ENCODE assay signal across 7 mouse cellular contexts in the genomic region with DNA sequence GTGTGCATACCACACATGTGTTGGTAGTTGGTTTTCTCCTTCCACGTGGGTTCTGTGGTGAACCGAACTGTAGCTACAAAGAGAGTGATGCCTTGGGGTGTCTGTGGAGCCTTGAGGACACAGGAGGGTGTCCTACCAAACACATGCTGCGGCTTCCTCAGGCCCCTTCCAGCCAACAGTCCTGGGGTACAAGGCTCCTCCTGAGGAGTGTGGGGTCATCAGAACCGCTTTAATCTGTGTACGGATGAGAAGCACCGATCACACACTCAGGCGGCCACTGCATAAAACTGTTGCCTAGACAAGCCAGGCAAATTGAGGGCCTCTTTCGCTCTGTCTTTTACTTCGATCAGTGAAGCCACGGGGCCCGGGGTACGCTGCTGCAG. TPM values are rescaled to one million over a fixed set of nuclear protein-coding genes. Genes with fewer than 3 reads are reported as not detected.
DNase-seq lines count a peak whose midpoint lies in the region; ATAC-seq and TF ChIP-seq lines count a peak whose summit lies in the region.

No protein-coding gene starts in this region.

- H3K27me3 ChIP-seq in forebrain, embryonic 10.5 days (ENCODE audit: poor library complexity, severe bottlenecking): no peaks in the 10 kb centered on the region
- H3K27me3 ChIP-seq in hindbrain, embryonic 15.5 days: no peaks in the 10 kb centered on the region
- no peaks in the 10 kb centered on the region for H3K27me3 ChIP-seq in limb, embryonic 11.5 days (ENCODE audit: control insufficient read depth, insufficient read depth, low read length)
- no peaks in the 10 kb centered on the region for H3K27me3 ChIP-seq in midbrain, embryonic 14.5 days (ENCODE audit: control insufficient read depth, insufficient read depth, low read length)
- H3K27me3 ChIP-seq in testis, adult 2 months (ENCODE audit: control insufficient read depth, insufficient read depth, low read length): no peaks in the 10 kb centered on the region

- peak; percentile 8; the same call in 1 of the 2 replicates for ATAC-seq in hindbrain, embryonic 15.5 days (ENCODE audit: low FRiP score, low read depth)
- ATAC-seq in limb, embryonic 11.5 days (ENCODE audit: insufficient number of reproducible peaks, low FRiP score, low TSS enrichment, low read depth): peak; percentile 5; the same call in 1 of the 2 replicates
- no peak for ATAC-seq in midbrain, embryonic 14.5 days (ENCODE audit: low FRiP score, low TSS enrichment)

- H3K9ac ChIP-seq in ES-E14 (ENCODE audit: insufficient read depth, low read depth, low read length, poor library complexity, severe bottlenecking): peak overlapping the region; percentile 84
- peak overlapping the region; percentile 58 for H3K9ac ChIP-seq in hindbrain, embryonic 15.5 days
- H3K9ac ChIP-seq in limb, embryonic 11.5 days (ENCODE audit: low read length): peak overlapping the region; percentile 62
- H3K9ac ChIP-seq in midbrain, embryonic 14.5 days (replicated peaks; ENCODE audit: low read length): peak overlapping the region; percentile 57

- no peak for DNase-seq in ES-E14 (ENCODE audit: low read depth, low spot score)
- DNase-seq in forebrain, embryonic 10.5 days (ENCODE audit: extremely low spot score, low spot score): peak; percentile 47
- peak; percentile 59 for DNase-seq in limb, embryonic 11.5 days (ENCODE audit: low spot score)
- DNase-seq in midbrain, embryonic 14.5 days: peak; percentile 59

- 3% methylated on average over 12 of the region's 12 CpGs for WGBS in bone marrow, adult 2 months
- 31% methylated on average over 12 of the region's 12 CpGs for WGBS in forebrain, embryonic 10.5 days
- 10% methylated on average over 12 of the region's 12 CpGs for WGBS in hindbrain, embryonic 15.5 days
- 24% methylated on average over 12 of the region's 12 CpGs for WGBS in limb, embryonic 11.5 days
- WGBS in midbrain, embryonic 14.5 days: 16% methylated on average over 12 of the region's 12 CpGs

- peak overlapping the region; percentile 86 for H3K4me2 ChIP-seq in hindbrain, embryonic 15.5 days
- peak overlapping the region; percentile 54 for H3K4me2 ChIP-seq in limb, embryonic 11.5 days (ENCODE audit: low read depth, severe bottlenecking)
- H3K4me2 ChIP-seq in midbrain, embryonic 14.5 days (ENCODE audit: low read length): peak overlapping the region; percentile 67

- H3K4me1 ChIP-seq in ES-E14 (ENCODE audit: control insufficient read depth in 2 of 2, insufficient read depth in 2 of 2, low read length in 2 of 2, poor library complexity in 1 of 2): peaks cover 0 to 4% of the 10 kb centered on the region in 2 experiments; a peak in 2 of 4 replicates
- peaks cover 4% of the 10 kb centered on the region; the same call in 1 of the 2 replicates for H3K4me1 ChIP-seq in bone marrow, adult 2 months (ENCODE audit: control insufficient read depth, insufficient read depth, low read length)
- peaks cover 35% of the 10 kb centered on the region for H3K4me1 ChIP-seq in forebrain, embryonic 10.5 days
- H3K4me1 ChIP-seq in hindbrain, embryonic 15.5 days (replicated peaks): peaks cover 35% of the 10 kb centered on the region
- H3K4me1 ChIP-seq in limb, embryonic 11.5 days (ENCODE audit: control insufficient read depth, insufficient read depth, low read length): peaks cover 9% of the 10 kb centered on the region
- peaks cover 33% of the 10 kb centered on the region for H3K4me1 ChIP-seq in midbrain, embryonic 14.5 days (ENCODE audit: control insufficient read depth, insufficient read depth, low read length)
- H3K4me1 ChIP-seq in testis, adult 2 months (ENCODE audit: control insufficient read depth, insufficient read depth, low read length): peaks cover 15% of the 10 kb centered on the region

- peak overlapping the region; percentile 28; the same call in 1 of the 2 replicates for H3K27ac ChIP-seq in ES-E14 (ENCODE audit: insufficient read depth, low read depth, low read length, poor library complexity, severe bottlenecking)
- H3K27ac ChIP-seq in bone marrow, adult 2 months (ENCODE audit: control insufficient read depth, insufficient read depth, low read depth, low read length, poor library complexity): peak overlapping the region; percentile 92
- H3K27ac ChIP-seq in forebrain, embryonic 10.5 days: peak overlapping the region; percentile 97
- H3K27ac ChIP-seq in hindbrain, embryonic 15.5 days (replicated peaks): peak overlapping the region; percentile 99
- H3K27ac ChIP-seq in limb, embryonic 11.5 days (replicated peaks; ENCODE audit: low read depth, low read length): peak overlapping the region; percentile 76
- peak overlapping the region; percentile 97 for H3K27ac ChIP-seq in midbrain, embryonic 14.5 days (replicated peaks; ENCODE audit: low read depth, low read length)
- peak overlapping the region; percentile 92 for H3K27ac ChIP-seq in testis, adult 2 months (ENCODE audit: control insufficient read depth, insufficient read depth, low read depth, low read length)

- no peaks in the 10 kb centered on the region for H3K9me3 ChIP-seq in ES-E14 (ENCODE audit: control insufficient read depth, insufficient read depth, low read depth, low read length)
- H3K9me3 ChIP-seq in forebrain, embryonic 10.5 days: no peaks in the 10 kb centered on the region
- no peaks in the 10 kb centered on the region for H3K9me3 ChIP-seq in hindbrain, embryonic 15.5 days
- no peaks in the 10 kb centered on the region for H3K9me3 ChIP-seq in limb, embryonic 11.5 days (ENCODE audit: control insufficient read depth, low read length)
- H3K9me3 ChIP-seq in midbrain, embryonic 14.5 days (ENCODE audit: control insufficient read depth, low read length): no peaks in the 10 kb centered on the region

- TF ChIP-seq CTCF in bone marrow, adult 2 months (IDR thresholded peaks at IDR 0.05; ENCODE audit: control insufficient read depth, insufficient read depth, low read length): no peak
- TF ChIP-seq CTCF in testis, adult 2 months (IDR thresholded peaks at IDR 0.05; ENCODE audit: control insufficient read depth, insufficient read depth, insufficient replicate concordance, low read depth, low read length): 0 out of 2 replicates have a peak, but pooled peaks have one; percentile 1

- no peaks in the 10 kb centered on the region for H3K36me3 ChIP-seq in ES-E14 (ENCODE audit: control insufficient read depth, insufficient read depth, low read length, poor library complexity, severe bottlenecking)
- peaks cover 9% of the 10 kb centered on the region for H3K36me3 ChIP-seq in forebrain, embryonic 10.5 days (replicated peaks)
- no peaks in the 10 kb centered on the region for H3K36me3 ChIP-seq in hindbrain, embryonic 15.5 days
- no peaks in the 10 kb centered on the region for H3K36me3 ChIP-seq in limb, embryonic 11.5 days (ENCODE audit: control insufficient read depth, insufficient read depth, low read length)
- H3K36me3 ChIP-seq in midbrain, embryonic 14.5 days (ENCODE audit: control insufficient read depth, insufficient read depth, low read length): no peaks in the 10 kb centered on the region
- no peaks in the 10 kb centered on the region for H3K36me3 ChIP-seq in testis, adult 2 months (ENCODE audit: control insufficient read depth, insufficient read depth, low read length)

- TF ChIP-seq POLR2A in bone marrow, adult 2 months (IDR thresholded peaks at IDR 0.05; ENCODE audit: borderline replicate concordance, control insufficient read depth, low read depth, low read length): no peak
- no peak for TF ChIP-seq POLR2A in testis, adult 2 months (IDR thresholded peaks at IDR 0.05; ENCODE audit: control insufficient read depth, low read depth, low read length)

- in situ Hi-C loops in ES-E14 (cut with MboI; ENCODE audit: low sequenced_read_pairs in 2 of 2, unreplicated experiment in 2 of 2): no loop called here

- peak overlapping the region; percentile 57 to 67 for H3K4me3 ChIP-seq in ES-E14 (ENCODE audit: insufficient read depth in 1 of 2, low read depth in 1 of 2, low read length in 2 of 2, poor library complexity in 1 of 2, severe bottlenecking in 1 of 2)
- H3K4me3 ChIP-seq in bone marrow, adult 2 months (replicated peaks; ENCODE audit: control insufficient read depth, low read depth, low read length): peak overlapping the region; percentile 81
- H3K4me3 ChIP-seq in forebrain, embryonic 10.5 days: peak overlapping the region; percentile 81
- H3K4me3 ChIP-seq in hindbrain, embryonic 15.5 days: peak overlapping the region; percentile 77
- H3K4me3 ChIP-seq in limb, embryonic 11.5 days (ENCODE audit: low read depth, low read length): peak overlapping the region; percentile 31
- H3K4me3 ChIP-seq in midbrain, embryonic 14.5 days (replicated peaks; ENCODE audit: low read depth, low read length): peak overlapping the region; percentile 33
- H3K4me3 ChIP-seq in testis, adult 2 months (ENCODE audit: control insufficient read depth, low read depth, low read length): peak overlapping the region; percentile 91

RNA-seq across cellular contexts. Expression of a gene that starts 0.9 kb away (rescaled TPM):
- total RNA-seq in ES-E14 (2012; rRNA removed): 16.3 and 20.8 TPM in 2 replicates
- 8.2 and 19.3 TPM in 2 replicates for polyA plus RNA-seq in bone marrow, adult 2 months (2011; ENCODE audit: insufficient read depth, insufficient read length, low replicate concordance, missing spikeins)
- 18.3 and 19.1 TPM in 2 replicates for polyA plus RNA-seq in forebrain, embryonic 10.5 days (2016; fragmentation: Nextera tagmentation; extraction: Ambion mirVana)
- polyA plus RNA-seq in hindbrain, embryonic 15.5 days (2015; fragmentation: Nextera tagmentation; extraction: Ambion mirVana): 33.9 and 36.7 TPM in 2 replicates
- polyA plus RNA-seq in limb, embryonic 11.5 days (2014; fragmentation: Nextera tagmentation; extraction: Ambion mirVana): 37.9 and 39.7 TPM in 2 replicates
- 21.1 and 26.0 TPM in 2 replicates for polyA plus RNA-seq in midbrain, embryonic 14.5 days (2014; fragmentation: Nextera tagmentation; extraction: Ambion mirVana)
- 53.9 and 55.7 TPM in 2 replicates for polyA plus RNA-seq in testis, adult 2 months (2012; rRNA removed)

RNA-seq across cellular contexts. Expression of a gene that starts 43.7 kb away (rescaled TPM):
- 206 and 242 TPM in 2 replicates for total RNA-seq in ES-E14 (2012; rRNA removed)
- polyA plus RNA-seq in bone marrow, adult 2 months (2011; ENCODE audit: insufficient read depth, insufficient read length, low replicate concordance, missing spikeins): 57.2 and 97.0 TPM in 2 replicates
- polyA plus RNA-seq in forebrain, embryonic 10.5 days (2016; fragmentation: Nextera tagmentation; extraction: Ambion mirVana): 214 and 224 TPM in 2 replicates
- polyA plus RNA-seq in hindbrain, embryonic 15.5 days (2015; fragmentation: Nextera tagmentation; extraction: Ambion mirVana): 445 and 471 TPM in 2 replicates
- 201 and 210 TPM in 2 replicates for polyA plus RNA-seq in limb, embryonic 11.5 days (2014; fragmentation: Nextera tagmentation; extraction: Ambion mirVana)
- 419 and 525 TPM in 2 replicates for polyA plus RNA-seq in midbrain, embryonic 14.5 days (2014; fragmentation: Nextera tagmentation; extraction: Ambion mirVana)
- 59.9 and 64.9 TPM in 2 replicates for polyA plus RNA-seq in testis, adult 2 months (2012; rRNA removed)

RNA-seq across cellular contexts. Expression of a gene that starts 43.8 kb away (rescaled TPM):
- 56.6 and 58.5 TPM in 2 replicates for total RNA-seq in ES-E14 (2012; rRNA removed)
- 9.8 and 13.6 TPM in 2 replicates for polyA plus RNA-seq in bone marrow, adult 2 months (2011; ENCODE audit: insufficient read depth, insufficient read length, low replicate concordance, missing spikeins)
- 78.5 and 81.3 TPM in 2 replicates for polyA plus RNA-seq in forebrain, embryonic 10.5 days (2016; fragmentation: Nextera tagmentation; extraction: Ambion mirVana)
- polyA plus RNA-seq in hindbrain, embryonic 15.5 days (2015; fragmentation: Nextera tagmentation; extraction: Ambion mirVana): 37.2 and 38.1 TPM in 2 replicates
- polyA plus RNA-seq in limb, embryonic 11.5 days (2014; fragmentation: Nextera tagmentation; extraction: Ambion mirVana): 42.4 and 43.6 TPM in 2 replicates
- 32.2 and 40.3 TPM in 2 replicates for polyA plus RNA-seq in midbrain, embryonic 14.5 days (2014; fragmentation: Nextera tagmentation; extraction: Ambion mirVana)
- polyA plus RNA-seq in testis, adult 2 months (2012; rRNA removed): 14.7 and 15.3 TPM in 2 replicates

Comparison
In these comparisons a context has a peak if more than half of its experiments do, and no peak if none do; other contexts are left out.
1. H3K27ac ChIP-seq: peak in every context shown above with its lines; median percentile 99 in hindbrain, embryonic 15.5 days; 97 in forebrain, embryonic 10.5 days; 97 in midbrain, embryonic 14.5 days; 92 in bone marrow, adult 2 months; 92 in testis, adult 2 months; 76 in limb, embryonic 11.5 days; 28 in ES-E14.
2. H3K4me3 ChIP-seq: peak in every context shown above with its lines; median percentile 91 in testis, adult 2 months; 81 in bone marrow, adult 2 months; 81 in forebrain, embryonic 10.5 days; 77 in hindbrain, embryonic 15.5 days; 62 in ES-E14; 33 in midbrain, embryonic 14.5 days; 31 in limb, embryonic 11.5 days.